In genomic region chr6:35252477-35253346, GRCm38 (mm10) we compare ENCODE assay signal across 1 mouse cellular context.
TF ChIP-seq lines count a peak whose summit lies in the region.

No protein-coding gene starts in this region.

TF ChIP-seq in CH12.LX, 34 proteins besides CTCF, POLR2A, EP300 and RAD21 (continued from another document):
- TF ChIP-seq IRF4 (IDR thresholded peaks at IDR 0.05; ENCODE audit: low read depth, low read length) (no peak), ETS1 (conservative IDR thresholded peaks at IDR 0.05; ENCODE audit: low read depth, low read length) (no peak), MYC (IDR thresholded peaks at IDR 0.05; ENCODE audit: low read depth, low read length) (peak; percentile 33), MAX (IDR thresholded peaks at IDR 0.05; ENCODE audit: low read length) (peak; percentile 43; the same call in 1 of the 2 replicates), ZC3H11A (IDR thresholded peaks at IDR 0.05; ENCODE audit: low read depth, low read length) (no peak), TCF12 (IDR thresholded peaks at IDR 0.05; ENCODE audit: low read depth, low read length) (peak; percentile 86), BHLHE40 (IDR thresholded peaks at IDR 0.05; ENCODE audit: low read depth, low read length) (no peak), ZNF384 (IDR thresholded peaks at IDR 0.05; ENCODE audit: low read depth, low read length) (no peak), KAT2A (IDR thresholded peaks at IDR 0.05; ENCODE audit: insufficient replicate concordance, low read length) (no peak), NRF1 (IDR thresholded peaks at IDR 0.05; ENCODE audit: low read depth, low read length) (no peak), MEF2A (IDR thresholded peaks at IDR 0.05; ENCODE audit: borderline replicate concordance, low read depth, low read length) (peak; percentile 30; the same call in 1 of the 2 replicates), ZMIZ1 (IDR thresholded peaks at IDR 0.05; ENCODE audit: low read depth, low read length) (peak; percentile 63; the same call in 1 of the 2 replicates), NELFE (IDR thresholded peaks at IDR 0.05; ENCODE audit: low read depth, low read length) (peak; percentile 91), USF2 (conservative IDR thresholded peaks at IDR 0.05; ENCODE audit: low read depth, low read length) (no peak), RCOR1 (conservative IDR thresholded peaks at IDR 0.05; ENCODE audit: low read depth, low read length) (no peak), GABPA (IDR thresholded peaks at IDR 0.05; ENCODE audit: insufficient replicate concordance, low read depth, low read length) (no peak), ZKSCAN1 (IDR thresholded peaks at IDR 0.05; ENCODE audit: borderline replicate concordance, low read depth, low read length) (no peak)
